Mouse (Mus musculus): ENCODE measurements around the gene Nipal3.
A peak's percentile ranks its signal among the peaks of the same experiment; 100 is the strongest.

DNA sequence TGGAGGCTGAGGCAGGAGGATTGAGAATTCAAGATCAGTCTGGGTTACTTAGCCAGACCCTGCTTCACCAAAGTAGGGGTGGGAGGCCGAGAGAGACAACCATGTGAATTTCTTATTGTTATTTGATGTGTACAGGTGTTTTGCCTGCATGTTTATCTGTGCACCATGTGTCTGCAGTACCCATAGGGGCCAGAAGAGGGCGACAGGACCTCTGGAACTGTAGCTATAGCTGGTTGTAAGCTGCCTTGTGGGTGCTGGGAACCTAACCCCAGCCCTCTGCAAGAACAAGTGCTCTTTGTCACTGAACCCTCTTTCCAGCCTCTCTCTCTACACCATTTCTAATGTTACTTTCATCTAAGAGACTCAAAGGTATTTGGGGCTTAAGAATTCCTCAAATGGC lies 35.4 kb upstream of the Nipal3 start:
- TF ChIP-seq CTCF (IDR thresholded peaks at IDR 0.05; ENCODE audit: borderline replicate concordance, extremely low read depth, insufficient read depth, insufficient read length) (peak; percentile 9; the same call in 1 of the 2 replicates), POLR2A (IDR thresholded peaks at IDR 0.05; ENCODE audit: borderline replicate concordance, extremely low read depth, insufficient read depth, insufficient read length, poor library complexity, severe bottlenecking) (no peak)
